ENCODE assay signal across 11 mouse cellular contexts in the genomic region with DNA sequence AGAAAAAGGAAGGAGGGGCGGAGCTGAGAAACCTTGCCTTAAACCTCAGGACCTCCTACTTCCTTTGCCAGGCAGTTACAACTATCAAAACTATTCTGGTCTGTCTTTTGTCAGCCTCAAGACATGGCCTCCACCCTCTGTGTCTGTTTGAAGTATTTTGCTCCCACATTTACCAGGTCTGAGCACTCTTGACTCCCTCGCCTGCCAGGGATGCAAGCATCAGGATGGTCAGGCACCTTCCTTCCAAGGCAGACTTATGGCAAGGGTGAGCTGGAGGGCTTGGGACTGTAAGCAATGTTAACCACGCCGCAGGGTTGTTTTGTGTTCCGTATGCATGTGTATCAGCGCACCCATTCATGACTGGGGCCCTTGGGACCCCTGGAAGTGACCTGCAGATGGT. TPM values are rescaled to one million over a fixed set of nuclear protein-coding genes. Genes with fewer than 3 reads are reported as not detected.
A peak's percentile ranks its signal among the peaks of the same experiment; 100 is the strongest.
DNase-seq lines count a peak whose midpoint lies in the region; ATAC-seq and TF ChIP-seq lines count a peak whose summit lies in the region.
"Had no signal": no experiment of that assay in that cellular context is flagged by ENCODE, and none has a peak within 500 bp of the region (broad histone marks: within the 10 kb centered on the region; RNA-seq: fewer than 3 reads in every experiment).

No protein-coding gene starts in this region.

- H3K9me3 ChIP-seq in kidney, postnatal 0 days (replicated peaks; ENCODE audit: low read length) = no peaks in the 10 kb centered on the region
- H3K9me3 ChIP-seq in liver, embryonic 11.5 days (ENCODE audit: control insufficient read depth, low read length) = no peaks in the 10 kb centered on the region
- H3K9me3 ChIP-seq in forebrain, postnatal 0 days (ENCODE audit: low read length) = no peaks in the 10 kb centered on the region
- H3K9me3 ChIP-seq: embryonic facial prominence, embryonic 15.5 days had no signal

- ATAC-seq in kidney, postnatal 0 days (replicated peaks; ENCODE audit: low FRiP score, low read depth) = no peak
- no peak for ATAC-seq in liver, embryonic 11.5 days (replicated peaks; ENCODE audit: low FRiP score)
- no peak for ATAC-seq in forebrain, postnatal 0 days
- ATAC-seq: Patski had no signal

- 75% methylated on average over 6 of the region's 6 CpGs for WGBS in kidney, postnatal 0 days
- 41% methylated on average over 6 of the region's 6 CpGs for WGBS in liver, embryonic 11.5 days
- 85% methylated on average over 6 of the region's 6 CpGs for WGBS in forebrain, postnatal 0 days

- H3K27me3 ChIP-seq in kidney, postnatal 0 days (ENCODE audit: insufficient read depth, low read length) = no peaks in the 10 kb centered on the region
- H3K27me3 ChIP-seq in liver, embryonic 11.5 days (replicated peaks; ENCODE audit: control insufficient read depth, insufficient read depth, low read length) = no peaks in the 10 kb centered on the region
- no peaks in the 10 kb centered on the region for H3K27me3 ChIP-seq in forebrain, postnatal 0 days (ENCODE audit: insufficient read depth, low read length)
- H3K27me3 ChIP-seq: embryonic facial prominence, embryonic 15.5 days; Patski had no signal

- 0 out of 2 replicates have a peak overlapping the region, but pooled peaks have one; percentile 3 for H3K4me2 ChIP-seq in kidney, postnatal 0 days (ENCODE audit: low read length)
- peak overlapping the region; percentile 56 for H3K4me2 ChIP-seq in liver, embryonic 11.5 days
- no peak overlapping the region for H3K4me2 ChIP-seq in forebrain, postnatal 0 days (ENCODE audit: low read depth)

- no peaks in the 10 kb centered on the region for H3K36me3 ChIP-seq in kidney, postnatal 0 days (ENCODE audit: insufficient read depth, low read length)
- no peaks in the 10 kb centered on the region for H3K36me3 ChIP-seq in liver, embryonic 11.5 days (ENCODE audit: control insufficient read depth, insufficient read depth, low read length)
- peaks cover 15% of the 10 kb centered on the region for H3K36me3 ChIP-seq in forebrain, postnatal 0 days (ENCODE audit: insufficient read depth)

- H3K27ac ChIP-seq in kidney, postnatal 0 days = no peak overlapping the region
- H3K27ac ChIP-seq in liver, embryonic 11.5 days (ENCODE audit: low read depth, low read length) = peak overlapping the region; percentile 67
- no peak overlapping the region for H3K27ac ChIP-seq in forebrain, postnatal 0 days (ENCODE audit: low read depth, low read length)
- H3K27ac ChIP-seq: embryonic facial prominence, embryonic 15.5 days had no signal

- TF ChIP-seq CTCF in kidney, postnatal 0 days (IDR thresholded peaks at IDR 0.05; ENCODE audit: low read depth) = no peak
- TF ChIP-seq CTCF in forebrain, postnatal 0 days (IDR thresholded peaks at IDR 0.05; ENCODE audit: low read depth) = no peak

- DNase-seq in kidney, postnatal 0 days (ENCODE audit: low spot score) = no peak
- no peak for DNase-seq in kidney, adult 9 months
- peak; percentile 45 for DNase-seq in T-cell, adult 2 months (ENCODE audit: low spot score)
- no peak for DNase-seq in liver, embryonic 11.5 days (ENCODE audit: low spot score)
- peak; percentile 29 to 53 for DNase-seq in thymus, postnatal 10 days (ENCODE audit: low spot score in 2 of 2)
- no peak for DNase-seq in left cerebral cortex, adult 8-10 months (ENCODE audit: low spot score in 2 of 2)
- no peak for DNase-seq in gastrocnemius, postnatal 10 days
- DNase-seq in forebrain, postnatal 0 days = no peak
- DNase-seq: layer of hippocampus, adult 9-11 months had no signal

- H3K9ac ChIP-seq in kidney, postnatal 0 days (ENCODE audit: low read depth, low read length) = no peak overlapping the region
- peak overlapping the region; percentile 41; the same call in 1 of the 2 replicates for H3K9ac ChIP-seq in liver, embryonic 11.5 days (ENCODE audit: low read depth, low read length)
- no peak overlapping the region for H3K9ac ChIP-seq in forebrain, postnatal 0 days
- H3K9ac ChIP-seq: embryonic facial prominence, embryonic 15.5 days had no signal

- no peak overlapping the region for H3K4me3 ChIP-seq in kidney, postnatal 0 days (replicated peaks; ENCODE audit: low read depth, low read length)
- peak overlapping the region; percentile 23 for H3K4me3 ChIP-seq in liver, embryonic 11.5 days (ENCODE audit: low read depth, low read length)
- H3K4me3 ChIP-seq in forebrain, postnatal 0 days (ENCODE audit: low read depth, low read length) = no peak overlapping the region

- peaks cover 2% of the 10 kb centered on the region for H3K4me1 ChIP-seq in kidney, postnatal 0 days (replicated peaks; ENCODE audit: insufficient read depth, low read length)
- H3K4me1 ChIP-seq in liver, embryonic 11.5 days (replicated peaks; ENCODE audit: control insufficient read depth, insufficient read depth, low read length) = peaks cover 29% of the 10 kb centered on the region
- H3K4me1 ChIP-seq in forebrain, postnatal 0 days (ENCODE audit: insufficient read depth) = 0 out of 2 replicates have a peak, but pooled peaks cover 7% of the 10 kb centered on the region

RNA-seq across cellular contexts. Expression of a gene that starts 1.5 kb away (rescaled TPM):
- polyA plus RNA-seq in kidney, postnatal 0 days (2015; fragmentation: Nextera tagmentation; extraction: Ambion mirVana) = 12.3 and 14.0 TPM in 2 replicates
- 19.3 and 20.6 TPM in 2 replicates for polyA plus RNA-seq in liver, embryonic 11.5 days (2014; fragmentation: Nextera tagmentation; extraction: Ambion mirVana)
- 100 to 1,000 TPM; 117 to 135 (median 123) TPM for total RNA-seq in left cerebral cortex, adult 8-10 months (2022)
- total RNA-seq in gastrocnemius, postnatal 10 days (2021) = 10 to 100 TPM; 27.9 to 30.3 TPM
- total RNA-seq in forebrain, postnatal 0 days (2014; rRNA removed) = 9.2 and 13.3 TPM in 2 replicates
- 9.8 and 20.1 TPM in 2 replicates for polyA plus RNA-seq in forebrain, postnatal 0 days (2015; fragmentation: Nextera tagmentation; extraction: Ambion mirVana)

RNA-seq across cellular contexts. Expression of a gene that starts 8.8 kb away (rescaled TPM):
- 30.7 and 32.3 TPM in 2 replicates for polyA plus RNA-seq in kidney, postnatal 0 days (2015; fragmentation: Nextera tagmentation; extraction: Ambion mirVana)
- polyA plus RNA-seq in liver, embryonic 11.5 days (2014; fragmentation: Nextera tagmentation; extraction: Ambion mirVana) = 17.3 and 21.5 TPM in 2 replicates
- total RNA-seq in left cerebral cortex, adult 8-10 months (2022) = 10 to 100 TPM; 47.0 to 55.6 (median 48.1) TPM
- total RNA-seq in gastrocnemius, postnatal 10 days (2021) = 10 to 100 TPM; 27.4 to 32.4 TPM
- total RNA-seq in forebrain, postnatal 0 days (2014; rRNA removed) = 40.8 and 47.6 TPM in 2 replicates
- 20.3 and 24.0 TPM in 2 replicates for polyA plus RNA-seq in forebrain, postnatal 0 days (2015; fragmentation: Nextera tagmentation; extraction: Ambion mirVana)

Comparison
In these comparisons a context has a peak if more than half of its experiments do, and no peak if none do; other contexts are left out.
1. DNase-seq: peak in T-cell, adult 2 months (single experiment) and thymus, postnatal 10 days (2 of 2); none in kidney, postnatal 0 days (single experiment), kidney, adult 9 months (single experiment), liver, embryonic 11.5 days (single experiment), left cerebral cortex, adult 8-10 months (0 of 2), gastrocnemius, postnatal 10 days (single experiment) and forebrain, postnatal 0 days (single experiment).